ENCODE assay signal across 31 mouse cellular contexts in genomic region chr4:71279710-71280109, GRCm38 (mm10).
"Had no signal": no experiment of that assay in that cellular context is flagged by ENCODE, and none has a peak within 500 bp of the region (broad histone marks: within the 10 kb centered on the region; RNA-seq: fewer than 3 reads in every experiment).

No protein-coding gene starts in this region.

- H3K27me3 ChIP-seq: limb, embryonic 12.5 days; limb, embryonic 13.5 days; limb, embryonic 15.5 days; liver, embryonic 12.5 days; liver, embryonic 13.5 days; liver, embryonic 15.5 days; lung, embryonic 15.5 days; megakaryocyte, embryonic 14.5 days; midbrain, embryonic 12.5 days; midbrain, embryonic 13.5 days; midbrain, embryonic 15.5 days had no signal

- H3K36me3 ChIP-seq: limb, embryonic 10.5 days; limb, embryonic 12.5 days; limb, embryonic 13.5 days; limb, embryonic 15.5 days; liver, embryonic 12.5 days; liver, embryonic 13.5 days; liver, embryonic 15.5 days; lung, embryonic 15.5 days; midbrain, embryonic 10.5 days; midbrain, embryonic 12.5 days; midbrain, embryonic 13.5 days; midbrain, embryonic 15.5 days had no signal

- DNase-seq: left cerebral cortex, postnatal 4 days; liver; liver, embryonic 13.5 days; liver, postnatal 0 days; lung, adult 18-20 months; lung, adult 2 months; lung, embryonic 14.5 days; lung, postnatal 10 days; lung, postnatal 14 days; lung, postnatal 36 days; lung, postnatal 4 days; midbrain, embryonic 14.5 days had no signal

- H3K9ac ChIP-seq: limb, embryonic 12.5 days; limb, embryonic 13.5 days; limb, embryonic 15.5 days; liver, embryonic 12.5 days; liver, embryonic 13.5 days; liver, embryonic 14.5 days; liver, embryonic 15.5 days; liver, postnatal 0 days; lung, embryonic 14.5 days; lung, embryonic 15.5 days; midbrain, embryonic 12.5 days; midbrain, embryonic 13.5 days; midbrain, embryonic 15.5 days had no signal

- H3K4me1 ChIP-seq: limb, embryonic 10.5 days; limb, embryonic 12.5 days; limb, embryonic 13.5 days; limb, embryonic 15.5 days; liver, embryonic 12.5 days; liver, embryonic 13.5 days; liver, embryonic 15.5 days; lung, embryonic 15.5 days; megakaryocyte, embryonic 14.5 days; midbrain, embryonic 10.5 days; midbrain, embryonic 12.5 days; midbrain, embryonic 13.5 days; midbrain, embryonic 15.5 days had no signal

- ATAC-seq: liver, embryonic 12.5 days; liver, postnatal 0 days; lung, postnatal 0 days; midbrain, embryonic 13.5 days; midbrain, embryonic 15.5 days; midbrain, embryonic 16.5 days had no signal

- H3K27ac ChIP-seq: limb, embryonic 10.5 days; limb, embryonic 12.5 days; limb, embryonic 13.5 days; limb, embryonic 15.5 days; liver, embryonic 12.5 days; liver, embryonic 13.5 days; liver, embryonic 14.5 days; liver, embryonic 15.5 days; lung, embryonic 15.5 days; macrophage; midbrain, embryonic 10.5 days; midbrain, embryonic 12.5 days; midbrain, embryonic 13.5 days; midbrain, embryonic 15.5 days had no signal

- H3K9me3 ChIP-seq: limb, embryonic 10.5 days; limb, embryonic 12.5 days; limb, embryonic 13.5 days; limb, embryonic 15.5 days; liver, embryonic 12.5 days; liver, embryonic 13.5 days; liver, embryonic 15.5 days; lung, embryonic 15.5 days; megakaryocyte, embryonic 14.5 days; midbrain, embryonic 10.5 days; midbrain, embryonic 12.5 days; midbrain, embryonic 13.5 days; midbrain, embryonic 15.5 days had no signal

- H3K4me2 ChIP-seq: limb, embryonic 12.5 days; limb, embryonic 13.5 days; limb, embryonic 15.5 days; liver, embryonic 11.5 days; liver, embryonic 12.5 days; liver, embryonic 13.5 days; liver, embryonic 15.5 days; lung, embryonic 14.5 days; lung, embryonic 15.5 days; midbrain, embryonic 11.5 days; midbrain, embryonic 12.5 days; midbrain, embryonic 13.5 days; midbrain, embryonic 15.5 days had no signal

- H3K4me3 ChIP-seq: limb, embryonic 10.5 days; limb, embryonic 12.5 days; limb, embryonic 13.5 days; limb, embryonic 15.5 days; liver, embryonic 12.5 days; liver, embryonic 13.5 days; liver, embryonic 15.5 days; lung, embryonic 15.5 days; megakaryocyte, embryonic 14.5 days; midbrain, embryonic 10.5 days; midbrain, embryonic 12.5 days; midbrain, embryonic 13.5 days; midbrain, embryonic 15.5 days; myocyte had no signal
